Mouse (Mus musculus): Measurements from ENCODE around the gene Repin1. TPM values are rescaled to one million over a fixed set of nuclear protein-coding genes. Genes with fewer than 3 reads are reported as not detected.

Repin1 gene
- total RNA-seq, 1 experiment from 2014 or later, result 42.8 TPM

DNA sequence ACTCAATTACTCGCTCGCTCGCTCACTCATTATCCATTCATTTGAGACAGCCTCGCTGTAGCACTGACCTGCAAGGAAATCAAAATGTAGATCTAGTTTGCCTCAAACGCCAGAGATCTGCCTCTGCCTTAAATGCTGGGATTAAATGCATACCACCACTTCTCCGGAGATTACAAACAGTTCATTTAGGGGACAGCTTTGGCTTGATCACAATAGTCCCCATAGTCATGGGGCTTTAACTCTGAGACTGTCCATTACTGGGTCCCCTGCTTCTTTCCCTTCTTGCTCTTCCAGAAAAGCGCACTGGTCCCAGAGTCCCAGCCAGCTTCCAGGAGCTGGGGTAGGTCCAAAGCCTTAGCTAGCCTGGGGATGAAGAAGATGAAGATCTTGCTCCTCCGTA lies 32.8 kb downstream of the Repin1 start, which contains the start of gene AI854703:
Gene AI854703, plus strand, starts transcription at position 301 of the 400 bp plus-strand sequence.
- no peak for DNase-seq

DNA sequence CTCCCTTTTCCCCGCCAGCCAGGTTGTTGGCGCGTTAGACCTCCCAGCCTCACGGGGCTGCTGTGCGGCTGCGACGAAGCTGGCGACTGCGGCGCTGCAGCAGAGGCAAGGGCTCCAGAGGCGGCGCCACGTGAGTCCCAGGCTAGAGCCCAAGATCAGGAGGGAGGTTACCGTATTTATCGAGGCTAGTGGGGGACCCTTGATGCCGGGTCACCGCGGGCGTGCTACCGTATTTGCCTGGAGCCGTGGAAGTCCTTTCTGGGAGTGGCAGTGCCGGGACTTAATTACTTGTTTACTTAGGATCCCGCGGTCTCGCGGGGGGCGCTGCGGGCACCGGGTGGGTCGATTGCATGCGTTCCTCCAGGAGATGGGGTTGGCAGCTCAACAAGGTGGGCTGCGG lies 33.3 kb downstream of the Repin1 start:
- DNase-seq, result peak; percentile 78

DNA sequence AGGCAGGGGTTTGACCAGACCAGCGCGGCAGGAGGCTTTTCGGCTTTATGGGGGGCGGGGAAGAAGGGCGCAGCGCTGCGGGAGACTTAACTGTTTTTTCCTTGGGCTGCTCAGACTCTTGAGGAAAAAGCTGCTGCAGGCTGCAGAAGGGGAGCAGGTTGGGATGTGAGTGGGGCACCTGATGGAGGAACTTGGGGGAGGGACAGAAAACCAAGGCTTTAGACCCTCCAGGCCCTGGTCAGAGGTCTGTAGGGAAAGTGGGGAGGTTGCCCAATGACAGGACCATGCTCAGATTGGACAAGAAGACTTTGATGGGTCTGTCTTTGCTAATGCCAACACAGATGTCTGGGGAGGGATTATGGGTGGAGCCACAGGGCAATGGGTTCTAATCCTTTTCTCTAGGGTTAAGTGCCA lies 33.8 kb downstream of the Repin1 start:
- peak; percentile 39 for DNase-seq

DNA sequence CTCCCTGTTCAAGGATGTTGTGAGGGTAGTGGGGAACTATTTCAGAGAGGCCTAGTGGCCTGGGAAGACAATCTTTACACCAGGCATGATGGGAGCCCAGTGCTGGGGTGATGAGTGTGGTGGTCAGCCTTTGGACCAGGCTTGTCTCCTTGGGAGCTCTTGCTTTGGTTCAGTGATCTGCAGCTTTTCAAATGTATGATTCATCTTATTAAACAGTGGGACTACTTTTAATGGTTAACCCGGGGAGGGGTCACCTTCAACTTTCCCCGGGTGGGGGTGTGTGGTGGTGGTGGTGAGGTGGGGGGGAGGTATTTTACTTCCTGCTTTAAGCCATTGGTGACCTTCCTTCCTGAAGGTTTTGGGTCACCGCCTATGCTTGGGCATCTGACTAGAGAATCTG lies 34.7 kb downstream of the Repin1 start:
- no peak for DNase-seq

DNA sequence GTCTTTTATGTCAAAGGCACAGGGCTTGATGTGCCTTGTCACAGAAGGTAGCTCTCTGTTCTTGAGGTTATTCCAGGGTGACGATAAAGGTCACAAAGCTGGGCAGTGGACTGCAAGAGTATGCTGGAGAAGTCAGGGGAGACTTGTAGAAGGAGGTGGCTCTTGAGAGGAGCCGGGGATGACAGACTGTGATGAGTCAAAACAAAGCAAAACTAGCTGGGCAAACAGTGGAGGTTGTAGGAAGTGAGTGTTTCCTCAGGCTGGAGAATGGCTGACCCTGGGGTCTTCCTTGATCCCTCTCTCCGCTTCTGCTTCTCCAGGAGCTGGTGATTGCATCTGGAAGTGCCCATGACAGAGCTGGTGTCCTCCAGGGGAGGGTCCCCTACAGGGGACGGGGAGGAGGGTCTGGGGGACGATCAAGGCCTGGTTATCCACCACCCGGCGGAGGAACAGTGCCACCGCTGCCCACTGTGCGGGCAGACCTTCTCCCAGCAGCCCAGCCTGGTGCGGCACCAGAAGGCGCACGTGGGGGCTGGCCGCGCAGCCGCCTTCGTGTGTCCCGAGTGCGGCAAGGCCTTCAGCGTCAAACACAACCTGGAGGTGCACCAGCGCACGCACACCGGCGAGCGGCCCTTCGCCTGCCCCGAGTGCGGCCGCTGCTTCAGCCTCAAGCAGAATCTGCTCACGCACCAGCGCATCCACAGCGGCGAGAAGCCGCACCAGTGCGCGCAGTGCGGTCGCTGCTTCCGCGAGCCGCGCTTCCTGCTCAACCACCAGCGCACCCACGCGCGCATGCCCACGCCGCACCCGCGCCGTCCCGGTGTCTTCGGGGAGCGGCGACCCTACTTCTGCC lies 35.4 kb downstream of the Repin1 start:
- peak; percentile 38 for DNase-seq

DNA sequence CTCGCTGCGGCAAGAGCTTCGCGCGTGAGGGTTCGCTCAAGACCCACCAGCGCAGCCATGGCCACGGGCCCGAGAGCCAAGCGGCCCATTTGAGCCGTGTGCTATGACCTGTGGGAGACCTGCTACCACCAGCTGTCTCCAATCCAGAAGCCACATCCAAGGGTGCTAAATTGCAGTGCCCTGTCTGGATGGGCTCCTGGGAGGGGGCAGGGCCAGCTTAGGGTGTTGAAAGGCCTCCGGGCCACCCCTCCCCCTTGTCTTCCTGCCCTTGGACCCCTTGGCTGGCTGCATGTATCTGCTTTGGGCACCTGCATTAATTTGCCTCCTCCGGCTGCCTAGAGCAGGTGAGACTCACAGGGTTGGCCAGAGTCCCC lies 36.0 kb downstream of the Repin1 start:
- no peak for DNase-seq

DNA sequence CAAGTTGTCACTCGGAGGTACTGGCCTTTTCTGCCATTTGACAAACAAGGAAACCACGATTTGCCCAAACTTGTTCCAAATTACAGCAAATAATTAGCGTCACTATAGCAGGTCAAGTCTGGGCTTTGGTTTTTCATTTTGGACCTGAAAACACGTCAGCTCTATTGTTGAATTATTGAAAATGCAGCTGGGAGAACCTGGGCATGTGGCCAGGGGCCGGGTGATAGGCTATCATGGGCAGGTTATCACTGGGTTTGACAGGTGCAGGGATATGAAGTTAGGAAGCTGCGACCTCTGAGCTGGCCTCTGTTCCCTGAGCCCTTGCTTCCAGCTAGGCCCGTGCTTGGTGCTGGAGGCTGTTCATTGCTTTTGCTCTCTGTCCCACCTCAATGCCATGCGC lies 37.1 kb downstream of the Repin1 start:
- no peak for DNase-seq

DNA sequence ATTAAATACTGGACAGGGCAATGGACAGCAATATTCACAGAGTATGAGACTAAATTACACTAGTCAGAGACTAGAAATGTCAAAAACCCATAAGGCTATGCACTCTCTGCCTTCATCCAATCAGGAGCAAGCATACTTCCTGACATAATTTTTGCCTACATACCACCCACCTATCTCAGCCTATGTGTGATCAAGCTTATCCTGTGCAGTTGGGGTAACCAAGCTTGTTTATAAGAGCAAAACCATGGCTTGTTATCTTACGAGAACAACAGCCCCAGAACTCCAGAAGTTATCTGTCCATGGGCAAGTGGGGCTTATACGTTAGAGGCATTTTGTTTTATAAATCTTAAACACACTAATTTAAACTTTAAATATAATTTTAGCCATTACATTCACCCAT lies 41.4 kb downstream of the Repin1 start:
- no peak for DNase-seq

DNA sequence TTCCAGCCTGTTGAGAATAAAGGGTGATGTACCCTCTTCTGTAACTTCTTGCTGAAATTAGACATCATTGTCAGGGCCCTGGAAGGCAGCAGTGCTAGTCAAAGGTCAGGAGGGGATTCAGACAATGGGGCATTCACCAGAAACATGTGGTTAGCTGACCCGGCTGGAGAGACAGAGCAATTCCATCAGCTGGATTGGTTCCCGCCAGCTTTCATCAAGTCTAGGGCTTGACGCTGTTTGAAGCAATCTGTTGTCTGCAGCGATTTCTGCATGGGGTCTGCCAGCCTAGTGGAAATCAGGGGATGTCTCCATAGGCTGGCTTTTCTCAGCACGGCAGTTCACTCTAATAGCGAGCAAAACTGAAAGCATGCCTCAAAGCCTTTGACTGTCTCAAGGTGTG lies 42.8 kb downstream of the Repin1 start:
- DNase-seq, result no peak

DNA sequence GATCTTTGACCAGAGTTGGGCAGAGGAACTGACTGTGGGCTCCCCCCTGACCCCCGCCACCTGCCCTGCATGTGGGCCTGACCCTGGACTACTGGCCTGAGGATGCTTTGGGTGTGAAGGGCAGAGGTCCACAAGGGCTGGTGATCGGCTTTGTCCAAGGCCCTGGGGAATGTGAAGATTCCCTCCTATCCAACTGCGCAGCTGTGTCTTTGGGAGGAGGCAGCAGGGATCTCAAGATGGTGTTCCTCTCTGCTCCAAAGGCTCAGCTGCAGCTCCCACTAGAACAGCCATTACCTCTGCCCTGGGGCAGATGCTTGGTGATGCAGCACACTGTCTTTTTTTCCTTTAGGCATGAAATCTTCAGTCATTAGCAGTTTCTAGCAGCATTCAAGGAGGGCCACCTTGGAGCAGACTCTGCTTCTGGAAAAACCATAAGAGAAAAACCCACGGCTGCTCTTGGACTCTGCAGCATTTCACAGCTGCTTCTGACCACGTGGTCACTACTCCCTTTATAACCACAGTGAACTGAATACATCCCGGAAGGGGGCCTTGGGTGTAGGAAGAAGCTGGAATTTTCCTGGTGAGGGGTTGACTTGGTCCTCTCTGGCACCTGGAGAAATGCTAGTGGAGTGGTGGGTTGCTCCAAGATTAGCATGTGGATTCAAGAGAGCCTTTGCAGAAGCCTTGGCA lies 44.3 kb downstream of the Repin1 start:
- DNase-seq, result no peak

DNA sequence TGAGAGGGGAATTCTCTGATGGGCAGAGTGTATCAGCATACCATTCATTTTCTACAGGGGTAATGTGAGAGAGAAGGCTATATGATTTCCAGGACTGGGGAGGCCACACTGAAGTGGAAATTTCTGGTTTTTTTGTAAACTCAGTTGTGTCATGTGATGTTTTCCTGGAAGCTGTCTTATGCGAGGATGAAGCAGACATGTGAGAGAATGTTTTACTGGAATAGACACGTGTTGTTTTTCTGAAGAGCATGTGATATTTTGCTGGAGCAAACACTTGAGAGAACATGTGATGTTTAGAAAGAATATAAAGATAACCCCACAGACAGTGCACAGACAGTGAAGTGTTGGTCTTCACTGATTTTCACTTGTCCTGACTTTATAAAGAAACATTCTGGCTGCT lies 44.9 kb downstream of the Repin1 start:
- no peak for DNase-seq

DNA sequence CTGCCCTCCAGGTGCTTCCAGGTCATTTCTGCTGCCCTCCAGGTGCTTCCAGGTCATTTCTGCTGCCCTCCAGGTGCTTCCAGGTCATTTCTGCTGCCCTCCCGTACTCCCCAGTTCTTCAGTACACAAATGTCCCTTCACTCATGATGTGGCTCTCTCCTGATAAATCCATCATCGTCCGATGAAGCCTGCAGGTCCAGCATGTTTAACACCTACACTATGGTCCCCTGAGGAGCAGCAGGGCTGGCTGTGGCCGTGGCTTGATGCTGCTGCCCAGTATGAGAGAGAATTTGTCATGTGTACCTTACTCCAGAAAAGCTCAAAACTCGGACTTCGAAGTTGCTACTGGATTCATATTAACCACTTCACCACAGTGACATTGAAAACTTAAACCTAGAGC lies 47.7 kb downstream of the Repin1 start:
- DNase-seq, result no peak

DNA sequence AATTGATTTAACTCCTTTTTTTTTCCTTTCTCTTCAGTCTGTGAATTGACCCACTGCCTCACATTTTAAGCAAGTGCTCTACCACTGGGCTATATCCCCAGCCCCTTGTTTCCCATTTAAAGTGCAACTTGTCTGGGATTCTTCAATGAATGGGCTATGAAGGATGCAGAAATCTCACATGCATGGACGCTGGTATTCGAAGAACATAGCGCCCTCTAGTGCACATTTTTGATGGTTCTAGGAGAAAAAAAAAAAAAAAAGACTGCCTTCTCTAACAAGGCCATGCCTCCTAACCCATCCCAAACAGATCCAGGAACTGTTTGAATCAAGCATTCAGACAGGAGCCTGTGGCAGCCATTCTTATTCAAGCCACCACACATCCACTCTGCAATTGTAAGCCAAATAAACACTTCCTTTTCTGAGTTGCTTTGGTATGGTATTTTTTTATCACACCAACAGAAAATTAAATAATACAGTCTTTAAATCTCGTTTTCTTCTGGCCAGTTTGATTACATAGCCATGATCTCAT lies 49.1 kb downstream of the Repin1 start:
- peak; percentile 66 for DNase-seq

DNA sequence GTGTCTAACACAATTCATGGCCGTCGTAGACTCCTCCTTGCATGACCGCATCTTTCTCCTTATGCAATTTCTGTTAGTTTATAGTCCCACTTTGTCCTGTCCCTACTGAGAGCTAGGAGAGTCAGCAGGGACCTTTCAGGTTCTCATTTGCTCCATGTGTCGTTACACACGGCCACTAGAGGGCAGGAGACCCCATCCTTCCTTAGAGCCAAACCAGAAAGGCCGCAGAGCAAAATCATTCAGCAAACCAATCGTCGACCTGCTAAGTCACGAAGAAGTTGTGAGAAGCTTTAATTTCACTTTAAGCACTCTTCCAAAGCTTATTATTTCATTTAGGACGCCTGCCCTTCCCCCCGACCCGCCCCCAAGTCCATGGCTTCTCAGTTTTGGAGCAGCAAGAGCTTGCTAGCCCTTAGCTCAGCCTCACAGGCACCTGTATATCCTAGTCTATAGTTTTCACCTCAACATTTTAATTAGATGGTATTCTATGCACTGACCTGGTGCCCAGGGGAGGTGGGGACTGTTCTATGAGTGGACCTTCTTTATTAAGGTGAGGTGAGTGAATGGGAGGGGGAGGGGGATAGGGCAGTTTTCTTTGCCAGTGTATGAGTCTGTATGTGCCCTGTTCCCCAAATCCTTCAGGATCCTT lies 52.1 kb downstream of the Repin1 start:
- DNase-seq, result peak; percentile 83

DNA sequence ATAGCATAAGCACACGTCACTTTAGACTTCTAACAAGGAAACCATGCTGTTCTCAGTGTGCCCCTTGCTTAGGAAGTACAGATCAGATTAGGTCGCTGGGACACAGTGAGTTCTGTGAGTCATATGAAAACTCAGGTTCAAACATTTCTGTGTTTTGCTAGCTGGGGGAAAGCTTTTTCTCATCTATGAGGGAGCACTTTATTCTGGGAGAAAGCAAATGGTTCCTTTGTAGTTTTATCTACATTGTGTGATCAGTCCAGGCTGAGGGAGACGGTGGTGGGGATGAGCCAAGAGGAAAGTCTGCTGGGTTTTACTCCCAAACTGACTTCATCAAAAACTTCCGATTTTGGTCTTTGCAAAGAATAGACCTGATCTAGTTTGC lies 52.6 kb downstream of the Repin1 start:
- DNase-seq, result no peak

DNA sequence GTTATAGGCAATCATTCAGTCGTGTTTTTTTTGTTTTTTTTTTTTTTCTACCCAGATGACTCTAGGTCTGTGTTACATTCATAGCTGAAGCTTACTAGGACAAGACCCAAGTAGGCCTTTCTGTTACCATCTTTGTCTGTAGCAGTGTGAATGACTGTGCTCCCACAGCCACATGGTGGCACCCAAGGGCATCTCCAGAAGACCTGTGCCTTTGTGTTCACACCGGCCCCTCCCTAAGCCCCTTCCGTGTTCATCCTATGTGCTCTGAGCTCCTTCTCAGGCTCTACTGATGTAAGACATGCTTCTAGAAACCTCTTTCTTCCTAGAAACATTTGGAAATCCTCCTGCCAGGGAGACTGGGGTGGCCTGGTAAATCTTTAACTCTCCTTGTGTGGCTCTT lies 53.3 kb downstream of the Repin1 start, which contains the start of gene Gimap8:
Gene Gimap8, plus strand, starts transcription at position 240 of the 400 bp plus-strand sequence.
- peak; percentile 67 for DNase-seq

DNA sequence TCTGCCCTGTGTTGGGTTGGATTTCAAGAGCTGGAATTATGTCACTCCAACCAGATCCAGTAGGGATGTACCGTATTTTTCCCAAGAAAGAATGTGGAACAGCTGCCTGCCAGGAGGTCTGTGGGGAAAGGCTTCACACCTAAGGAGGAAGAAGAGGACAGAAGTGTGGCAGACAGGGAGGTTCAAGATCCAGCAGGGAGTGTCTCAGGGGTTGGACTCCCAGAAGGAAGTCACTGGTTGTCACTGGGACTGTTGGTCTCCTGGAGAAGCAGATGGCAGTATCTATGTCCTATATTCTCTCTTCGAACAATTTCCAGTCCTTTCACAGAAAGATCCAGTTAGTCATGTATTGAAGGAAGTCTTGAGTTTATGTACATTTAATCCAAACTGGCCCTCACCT lies 53.9 kb downstream of the Repin1 start:
- no peak for DNase-seq

Other genes starting within 250 kb of the Repin1 start
- 26.3 and 30.5 TPM in 2 replicates for gene Krba1, start 198.3 kb upstream of the Repin1 start, total RNA-seq (2021)
- 41.5 and 42.1 TPM in 2 replicates for gene Zfp467, start 148.1 kb upstream of the Repin1 start, total RNA-seq (2021)
- 2.6 TPM in 2 replicates for gene Sspo, start 145.7 kb upstream of the Repin1 start, total RNA-seq (2021)
- gene Atp6v0e2, start 56.3 kb upstream of the Repin1 start, total RNA-seq (2021), result 41.8 and 45.7 TPM in 2 replicates
- gene Lrrc61, start 39.1 kb upstream of the Repin1 start, total RNA-seq (2021), result 26.1 and 28.7 TPM in 2 replicates
- 74.2 and 241 TPM in 2 replicates for gene Rarres2, start 21.1 kb upstream of the Repin1 start, total RNA-seq (2021)
- gene Gm45021, start 4.3 kb upstream of the Repin1 start, total RNA-seq (2021), result not detected in 2 replicates
- not detected in 2 replicates for gene Gm44965, start 58 bp downstream of the Repin1 start, total RNA-seq (2021)
- gene Zfp775, start 8.2 kb downstream of the Repin1 start, total RNA-seq (2021), result 7.7 and 8.9 TPM in 2 replicates
- gene AI854703, start 32.9 kb downstream of the Repin1 start, total RNA-seq (2021), result 1.8 and 3.1 TPM in 2 replicates
- gene Gimap8, start 53.4 kb downstream of the Repin1 start, total RNA-seq (2021), result 12.1 and 20.4 TPM in 2 replicates
- gene Gimap9, start 82.2 kb downstream of the Repin1 start, total RNA-seq (2021), result 6.5 and 12.1 TPM in 2 replicates
- gene Gimap4, start 90.7 kb downstream of the Repin1 start, total RNA-seq (2021), result 54.8 and 62.2 TPM in 2 replicates
- 63.5 and 88.5 TPM in 2 replicates for gene Gimap6, start 114.3 kb downstream of the Repin1 start, total RNA-seq (2021)
- gene Gm28053, start 124.7 kb downstream of the Repin1 start, total RNA-seq (2021), result 4.9 and 12.6 TPM in 2 replicates
- gene Gimap7, start 124.7 kb downstream of the Repin1 start, total RNA-seq (2021), result 0.63 and 3.8 TPM in 2 replicates
- gene Gimap1, start 145.2 kb downstream of the Repin1 start, total RNA-seq (2021), result 15.4 and 36.5 TPM in 2 replicates
- gene Gimap5, start 152.3 kb downstream of the Repin1 start, total RNA-seq (2021), result 11.0 and 23.6 TPM in 2 replicates
- 1.8 and 19.3 TPM in 2 replicates for gene Gimap3, start 177.0 kb downstream of the Repin1 start, total RNA-seq (2021)
- gene Tmem176a, start 247.0 kb downstream of the Repin1 start, total RNA-seq (2021), result 139 and 181 TPM in 2 replicates
- gene Tmem176b, start 247.6 kb downstream of the Repin1 start, total RNA-seq (2021), result 293 and 324 TPM in 2 replicates

All from adrenal gland, postnatal 14 days (tissue).